Mouse (Mus musculus) thymus, postnatal 4 days (tissue): Measurements from ENCODE around the gene Ier2.

Experiments
- DNase-seq: peaks from one replicate; pipeline ENCODE4 v3.0.0; 2021

Ier2 gene

DNA sequence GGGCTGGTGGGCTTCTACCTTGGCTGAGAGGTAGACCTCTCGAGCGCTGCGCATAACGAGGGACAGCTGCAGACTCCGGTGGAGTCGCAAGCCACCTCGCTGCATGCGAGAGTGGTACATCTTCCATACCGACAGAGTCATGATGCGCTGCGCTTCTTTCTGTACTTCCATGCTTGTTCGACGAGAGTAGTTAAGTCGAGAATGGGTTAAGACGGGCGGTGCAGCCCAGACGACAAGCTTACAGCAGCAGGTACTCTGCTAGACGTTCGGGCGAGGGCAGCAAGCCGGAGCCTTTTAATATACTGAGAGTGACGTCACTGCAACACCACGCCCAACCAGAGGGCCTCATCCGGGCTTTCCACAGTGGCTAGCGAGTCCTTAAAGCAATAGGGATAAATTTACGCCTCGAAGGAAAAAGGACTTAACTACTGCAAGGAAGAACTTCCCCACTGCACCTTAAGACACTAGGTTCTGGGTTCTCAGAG lies at the start of gene Ier2:
Ier2 (minus strand) TSS at position 272 of the 485 bp plus-strand sequence.
- DNase-seq = peak; percentile 89

DNA sequence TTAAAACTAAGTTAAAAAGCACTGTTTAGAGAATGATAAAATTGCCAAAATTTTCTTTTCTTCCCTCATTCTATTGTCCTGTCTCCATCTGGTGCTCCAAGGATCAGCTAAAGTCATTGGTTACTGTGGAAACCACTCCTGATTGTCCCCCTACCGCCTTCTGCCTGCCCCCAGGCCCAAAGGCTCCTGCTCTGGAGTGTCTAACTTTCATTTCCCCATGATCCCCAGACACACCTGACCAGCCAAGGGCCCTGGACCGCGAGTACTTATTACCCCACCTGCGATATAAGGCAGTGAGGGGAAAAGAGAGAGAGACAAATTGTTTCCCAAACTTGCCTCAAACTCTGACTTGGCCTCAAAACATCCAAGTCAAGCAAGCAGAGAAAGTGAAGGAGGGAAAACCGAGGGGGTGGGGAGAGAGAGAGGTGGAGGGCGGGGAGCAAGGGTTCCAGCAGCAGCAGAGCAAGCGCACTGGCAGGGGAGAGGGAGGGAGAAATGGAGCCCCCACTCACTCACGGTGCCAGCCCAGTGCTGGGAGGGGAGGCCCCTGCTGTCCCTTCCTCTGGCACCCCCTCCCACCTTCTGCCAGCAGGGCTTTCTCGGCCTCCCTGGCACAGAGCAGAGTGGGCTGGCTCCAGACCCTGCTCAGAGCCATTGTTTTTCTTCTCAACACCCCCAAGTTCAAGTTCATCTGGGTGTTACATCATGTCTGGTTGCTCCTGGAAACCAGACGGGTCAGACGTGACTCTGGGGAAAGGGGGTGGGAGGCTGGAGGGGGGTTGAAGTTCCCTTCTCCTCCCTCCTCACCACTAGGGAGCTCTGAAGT lies 49.5 kb upstream of the Ier2 start:
- DNase-seq = no peak

DNA sequence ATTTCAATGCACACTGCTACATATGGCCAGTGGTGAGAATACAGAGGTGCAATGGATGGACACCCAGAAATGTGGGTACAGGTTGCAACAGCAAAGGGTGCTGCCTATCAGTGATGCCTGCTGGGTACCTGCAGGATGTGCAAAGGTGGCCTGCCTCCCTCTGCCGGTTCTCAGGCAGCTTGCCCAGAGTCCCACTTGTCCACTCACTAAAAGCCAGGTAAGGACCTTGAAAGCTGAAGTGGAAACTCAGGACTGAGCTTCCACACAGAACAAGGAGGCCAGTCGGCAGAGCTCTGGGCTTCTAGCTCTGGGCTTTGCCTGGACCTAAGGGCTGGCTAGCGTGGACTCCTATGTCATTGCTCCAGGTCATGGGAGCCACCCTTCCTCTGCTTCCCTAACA lies 48.7 kb upstream of the Ier2 start:
- DNase-seq = no peak

DNA sequence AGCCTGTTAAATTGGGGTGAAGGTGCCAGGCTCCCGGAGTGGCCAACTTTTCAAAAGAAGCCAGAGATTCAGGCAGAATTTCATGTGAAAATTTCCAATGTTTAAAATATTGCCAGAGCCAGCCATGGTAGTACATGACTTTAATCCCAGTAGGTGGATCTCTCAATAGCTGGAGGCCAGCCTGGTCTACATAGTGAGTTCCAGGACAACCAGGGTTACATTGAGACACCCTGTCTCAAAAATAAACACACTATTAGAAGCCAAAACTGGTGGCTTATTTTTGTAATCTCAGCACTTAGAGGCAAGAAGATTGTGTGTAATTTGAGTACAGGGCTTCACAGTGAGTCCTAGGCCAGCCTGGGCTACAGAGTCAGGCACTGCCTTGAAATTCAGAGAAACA lies 47.3 kb upstream of the Ier2 start:
- DNase-seq = no peak

DNA sequence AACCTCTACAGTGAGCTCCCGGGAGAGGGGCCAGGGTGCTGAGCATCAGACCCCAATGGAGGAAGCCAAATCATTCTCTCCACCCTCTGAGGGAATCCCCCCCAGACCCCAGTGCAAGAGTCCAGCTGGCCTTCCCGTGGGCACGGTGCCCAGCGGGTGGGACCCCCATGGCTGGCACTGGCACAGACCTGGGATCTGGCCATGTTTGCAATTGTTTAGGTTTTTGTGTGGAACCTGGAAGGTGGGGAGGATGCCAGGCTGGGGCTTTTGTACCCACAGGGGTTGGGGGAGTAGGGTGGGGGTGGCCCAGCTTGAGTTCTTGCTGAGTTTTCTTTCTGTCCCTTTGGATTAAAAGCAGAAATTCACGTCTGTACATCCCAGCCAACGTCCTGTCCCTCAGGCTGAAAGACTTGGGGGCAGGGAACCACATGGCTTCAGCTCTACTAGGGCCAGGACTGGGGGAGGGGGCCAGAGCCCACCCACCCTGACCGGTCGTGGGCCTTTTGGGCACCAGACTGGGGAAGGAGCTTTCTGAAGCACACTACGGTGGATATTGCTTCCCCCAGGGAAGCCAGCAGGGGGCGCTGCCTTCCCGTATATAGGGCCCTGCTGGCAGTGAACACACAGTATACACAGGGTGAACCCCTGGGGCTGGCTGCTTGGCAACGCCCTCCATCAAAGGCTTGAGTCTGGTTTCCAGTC lies 46.3 kb upstream of the Ier2 start:
- DNase-seq = peak; percentile 90

DNA sequence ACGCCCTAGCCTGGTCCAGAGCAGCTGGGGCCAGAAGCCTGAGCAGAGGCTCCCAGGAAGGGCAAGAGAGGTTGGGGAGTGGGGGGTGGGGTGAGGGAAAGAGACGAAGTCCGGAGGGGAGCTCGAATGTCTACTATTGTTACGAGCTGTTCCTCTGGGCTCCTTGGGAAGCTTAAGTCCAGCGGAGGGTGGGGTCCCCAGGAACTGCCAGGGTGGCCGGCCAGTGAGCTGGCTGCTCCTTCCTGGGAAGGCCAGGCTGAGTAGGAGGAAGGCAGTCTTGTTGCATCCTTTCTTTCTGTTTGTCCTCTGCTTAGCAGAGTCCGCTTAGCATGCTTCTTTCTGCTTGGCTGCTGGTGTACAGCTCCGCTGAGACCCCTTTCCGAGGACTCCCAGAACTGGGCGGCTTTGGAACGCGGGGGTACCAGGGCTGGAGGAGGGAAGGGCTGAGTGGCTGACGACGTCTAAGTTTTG lies 45.5 kb upstream of the Ier2 start:
- DNase-seq = no peak

DNA sequence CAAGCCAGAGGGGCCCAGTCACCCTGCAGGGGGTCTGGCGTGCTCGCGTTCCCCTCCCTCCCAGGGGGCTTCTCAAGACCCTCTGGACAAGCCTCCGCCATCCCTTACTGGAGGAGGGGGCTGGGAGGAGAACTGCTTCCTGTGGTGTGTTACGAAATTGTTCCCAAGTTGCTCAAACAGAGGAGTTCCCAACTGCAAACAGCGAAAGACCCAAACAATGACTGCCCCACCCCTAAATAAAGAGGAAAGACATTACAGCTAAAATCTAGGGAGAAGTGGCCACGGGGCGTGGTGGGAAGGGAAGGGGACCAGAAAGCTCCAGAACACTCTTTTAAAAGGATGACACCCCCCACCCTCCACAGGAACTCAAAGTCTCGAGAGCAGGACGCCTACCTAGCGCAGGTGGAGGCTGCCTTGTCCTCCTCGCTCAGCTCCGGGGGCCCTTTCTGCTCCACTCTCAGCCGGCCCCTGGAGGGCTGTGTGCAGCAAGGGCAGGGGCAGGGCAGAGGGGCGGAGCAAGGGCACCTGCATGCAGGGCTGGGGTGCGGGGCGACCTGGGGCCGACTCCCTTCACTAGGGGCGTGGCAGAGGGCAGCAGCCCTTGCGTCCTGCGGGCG lies 44.7 kb upstream of the Ier2 start:
- peak; percentile 67 for DNase-seq

DNA sequence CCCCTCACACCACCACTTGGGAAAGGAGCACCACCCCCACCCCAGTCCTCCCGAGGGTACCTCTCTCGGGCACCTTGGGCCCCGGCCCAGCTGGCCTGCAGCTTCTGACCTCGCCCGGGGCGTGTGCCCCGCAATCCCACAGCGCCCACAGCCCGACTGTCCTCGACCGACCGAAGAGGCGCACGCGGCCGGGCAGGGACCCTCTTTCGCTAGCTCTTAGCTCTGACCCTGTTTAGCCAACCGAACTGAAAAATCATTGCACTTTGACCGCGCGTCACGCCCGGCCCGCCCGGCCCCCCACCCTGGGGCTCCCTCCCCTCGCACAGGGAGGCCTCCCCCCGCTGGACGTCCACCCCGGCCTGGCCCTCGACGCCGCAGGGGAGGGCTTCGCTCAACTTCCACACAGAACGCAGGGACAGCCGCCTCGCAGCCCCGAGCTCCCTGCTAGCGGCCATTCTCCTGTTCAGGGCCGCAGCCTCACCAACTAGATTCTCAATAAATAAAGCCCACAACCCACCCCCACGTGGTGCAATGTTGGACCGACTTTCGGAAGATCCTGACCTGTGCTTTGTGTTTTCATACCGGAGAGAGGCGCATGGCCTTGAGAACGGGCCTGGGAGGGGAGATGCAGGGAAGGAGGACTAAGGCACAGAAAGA lies 44.1 kb upstream of the Ier2 start:
- DNase-seq = peak; percentile 38

DNA sequence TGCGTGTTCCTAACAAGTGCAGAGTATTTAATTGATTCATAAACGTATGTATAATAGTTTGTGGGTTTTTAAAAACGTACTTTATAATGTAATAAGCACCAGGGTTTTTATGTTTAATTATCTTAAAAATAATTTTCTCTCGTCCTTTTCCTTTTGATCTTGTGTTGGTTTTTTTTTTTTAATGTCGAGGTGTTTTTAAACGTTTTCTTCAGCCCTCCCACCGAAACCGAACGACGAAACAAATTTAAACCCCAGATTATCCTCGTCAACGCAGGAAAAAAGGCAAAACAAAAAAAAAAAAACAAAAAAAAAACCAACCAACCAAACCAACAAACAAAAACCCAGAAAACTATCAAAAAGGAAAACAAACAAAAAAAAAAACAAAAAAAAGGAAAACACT lies 43.3 kb upstream of the Ier2 start:
- no peak for DNase-seq

DNA sequence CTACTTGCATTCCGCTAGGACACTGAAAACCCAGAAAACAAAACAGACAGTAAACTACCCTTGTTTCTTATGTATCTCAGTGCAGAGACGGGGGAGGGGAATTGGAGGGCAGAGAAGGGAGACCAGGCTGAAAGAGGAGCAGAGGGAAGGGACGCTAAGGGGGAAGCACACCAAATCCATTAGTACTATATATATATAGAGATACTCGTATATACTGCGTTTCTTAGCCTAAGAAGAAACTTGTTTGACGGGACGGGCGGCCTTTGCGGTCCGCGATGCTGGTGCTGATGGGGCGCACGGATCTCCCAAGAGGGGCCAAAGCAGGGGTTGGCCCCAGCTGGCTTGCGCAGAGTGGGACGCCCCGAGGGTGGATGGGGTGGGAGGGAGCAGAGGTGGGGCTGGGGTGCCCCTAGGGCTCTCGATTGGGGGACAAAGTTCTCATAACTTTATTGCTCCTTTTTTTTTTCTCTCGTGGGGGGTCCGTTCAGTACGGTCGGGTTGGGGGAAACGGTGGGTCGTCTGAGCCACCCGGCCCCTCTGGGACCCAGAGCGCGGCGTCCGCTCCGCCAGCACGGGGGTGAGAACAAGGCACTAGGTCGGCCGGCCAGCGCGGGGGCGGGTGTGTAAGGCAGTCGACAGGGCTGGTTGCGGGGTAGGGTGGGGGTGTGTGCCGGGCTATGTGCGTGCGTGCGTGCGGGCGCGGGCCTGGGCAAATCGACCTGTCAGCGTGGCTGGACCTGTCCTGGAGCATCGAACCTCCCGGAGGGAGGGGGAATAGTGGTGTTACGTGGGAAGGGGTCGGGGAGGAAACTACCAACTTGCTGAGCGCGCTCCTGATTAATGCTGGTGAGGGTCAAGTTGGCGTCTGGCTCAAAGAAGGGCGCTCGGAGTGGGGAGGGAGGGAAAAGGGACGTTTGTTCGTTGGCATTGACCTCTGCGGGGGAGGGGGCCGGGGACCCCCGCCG lies 42.5 kb upstream of the Ier2 start:
- DNase-seq = peak; percentile 58

DNA sequence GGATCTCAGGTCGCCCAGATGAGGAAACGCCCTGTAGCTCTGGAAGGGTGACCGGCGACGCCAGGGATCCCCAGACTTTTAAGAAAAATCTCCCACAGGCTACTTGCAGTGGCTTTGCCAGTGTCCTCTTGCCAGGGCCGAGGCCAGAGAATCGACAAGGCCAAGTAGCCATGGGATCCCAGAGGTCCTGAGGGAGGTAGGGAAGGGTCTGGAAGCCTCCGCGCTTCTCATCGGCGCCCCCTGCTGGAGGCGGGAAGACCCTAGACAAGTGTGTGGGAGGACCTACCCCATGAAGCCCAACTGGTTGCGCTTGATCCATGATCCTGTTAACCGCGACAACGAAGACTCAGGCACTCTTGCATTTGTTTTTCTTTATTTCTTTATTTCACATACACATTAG lies 41.7 kb upstream of the Ier2 start:
- peak; percentile 95 for DNase-seq

DNA sequence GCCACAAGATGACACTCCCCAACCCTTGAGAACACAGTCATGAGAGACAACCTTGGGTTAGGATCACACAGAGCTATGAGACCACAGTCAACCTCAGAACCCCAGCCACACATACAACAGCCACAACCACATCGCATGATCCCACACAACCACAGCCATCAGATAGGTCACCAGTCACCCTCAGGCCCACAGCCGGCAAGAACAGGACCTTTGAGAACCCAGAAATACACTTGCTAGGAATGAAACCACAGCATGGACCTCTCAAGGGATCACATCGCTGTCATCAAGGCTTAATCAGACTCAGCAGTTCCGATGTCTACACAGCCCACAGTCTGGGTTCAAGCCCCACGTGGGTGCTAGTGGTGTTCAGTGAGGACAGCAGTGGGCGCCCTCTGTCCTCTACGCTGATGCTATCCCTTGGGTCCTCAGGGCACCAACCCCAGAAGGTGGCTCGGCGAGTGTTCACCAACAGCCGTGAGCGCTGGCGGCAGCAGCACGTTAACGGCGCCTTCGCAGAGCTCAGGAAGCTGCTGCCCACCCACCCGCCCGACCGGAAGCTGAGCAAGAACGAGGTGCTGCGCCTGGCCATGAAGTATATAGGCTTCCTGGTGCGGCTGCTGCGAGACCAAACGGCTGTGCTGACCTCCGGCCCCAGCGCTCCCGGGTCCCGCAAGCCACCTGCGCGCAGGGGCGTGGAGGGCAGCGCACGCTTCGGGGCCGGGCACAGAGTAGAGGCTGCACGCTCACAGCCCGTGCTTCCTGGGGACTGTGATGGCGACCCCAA lies 41.0 kb upstream of the Ier2 start:
- DNase-seq = peak; percentile 68

DNA sequence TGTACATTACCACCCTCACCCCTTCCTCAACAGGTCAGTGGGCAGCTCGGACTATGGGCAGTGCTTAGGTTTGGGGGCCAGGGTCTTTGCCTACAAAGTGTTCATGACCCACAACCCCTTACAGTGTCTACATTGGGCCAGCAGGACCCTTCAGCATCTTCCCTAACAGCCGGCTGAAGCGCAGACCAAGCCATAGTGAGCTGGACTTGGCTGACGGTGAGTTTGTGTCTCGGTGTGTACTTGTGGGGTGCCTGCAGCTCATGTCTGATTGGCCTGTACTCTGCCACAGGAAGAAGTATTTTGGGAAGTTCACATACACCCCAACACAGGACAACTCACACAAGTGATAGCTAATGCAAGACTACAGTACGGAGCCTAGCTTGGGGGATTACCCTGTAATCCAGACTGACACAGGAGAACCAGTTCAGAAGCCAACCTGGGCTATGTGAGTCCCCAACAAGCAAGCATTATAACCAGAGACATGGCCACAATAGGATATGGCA lies 40.4 kb upstream of the Ier2 start:
- no peak for DNase-seq

DNA sequence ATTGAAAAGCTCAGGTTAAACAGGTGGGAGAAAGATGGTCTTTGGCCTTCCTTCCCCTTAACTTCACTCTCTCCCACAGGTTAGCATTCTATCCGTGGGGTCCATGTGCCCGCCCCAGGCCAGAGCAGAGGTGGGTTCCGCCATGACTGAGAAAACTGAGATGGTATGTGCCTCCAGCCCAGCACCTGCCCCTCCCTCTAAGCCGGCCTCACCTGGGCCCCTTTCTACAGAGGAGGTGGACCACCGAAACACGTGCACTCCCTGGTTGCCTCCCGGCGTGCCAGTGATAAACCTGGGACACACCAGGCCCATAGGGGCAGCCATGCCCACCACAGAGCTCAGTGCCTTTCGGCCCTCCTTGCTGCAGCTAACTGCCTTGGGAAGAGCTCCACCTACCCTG lies 39.9 kb upstream of the Ier2 start:
- no peak for DNase-seq

DNA sequence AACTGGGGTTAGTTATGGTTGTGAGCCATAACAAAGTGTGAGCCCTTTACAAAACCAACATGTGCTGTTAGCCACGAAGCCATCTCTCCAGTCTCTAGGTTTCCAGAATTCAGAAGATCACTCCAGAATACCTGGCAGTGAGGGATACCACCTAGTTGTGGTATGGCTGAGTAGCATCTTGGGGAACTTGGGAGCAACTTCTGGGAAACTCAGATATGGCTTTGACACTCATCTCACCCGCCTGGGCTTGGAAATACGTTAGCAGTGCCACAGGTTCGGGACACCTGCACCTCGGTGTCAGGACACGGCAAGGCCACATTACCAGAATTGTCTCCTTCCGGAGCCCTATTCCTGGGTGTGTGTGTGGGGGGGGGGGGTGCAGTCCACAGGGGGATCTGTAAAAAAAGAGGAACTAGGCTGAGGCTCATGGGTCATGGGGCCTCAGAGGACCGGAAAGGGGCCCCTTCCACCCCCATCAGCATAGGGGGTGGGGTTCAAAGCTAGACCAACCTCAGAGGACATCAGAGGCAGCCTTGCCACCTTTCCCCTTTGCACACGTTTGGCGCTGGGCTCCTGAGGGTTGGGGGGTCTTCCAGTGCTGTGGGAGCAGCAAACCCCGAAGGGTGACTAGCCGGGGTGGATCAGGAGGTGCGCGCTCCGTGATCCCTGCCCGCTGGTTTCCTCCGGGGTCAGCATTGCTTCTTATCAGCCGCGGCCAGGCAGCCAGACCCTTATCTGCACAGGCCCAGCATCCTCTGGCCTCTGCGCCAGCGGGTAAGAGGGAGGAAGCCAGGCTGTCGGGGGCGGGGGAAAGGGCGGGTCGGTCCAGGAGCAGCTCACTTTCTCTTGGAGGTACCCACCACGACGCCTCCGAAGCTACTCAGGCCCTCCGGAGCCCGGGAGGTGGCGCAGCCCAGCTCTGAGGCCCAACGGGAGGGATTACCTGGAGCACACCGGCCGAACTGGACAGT lies 38.6 kb upstream of the Ier2 start, which contains the start of gene Lyl1:
Lyl1 (plus strand) TSS at position 517 of the 971 bp plus-strand sequence.
- DNase-seq = peak; percentile 70

DNA sequence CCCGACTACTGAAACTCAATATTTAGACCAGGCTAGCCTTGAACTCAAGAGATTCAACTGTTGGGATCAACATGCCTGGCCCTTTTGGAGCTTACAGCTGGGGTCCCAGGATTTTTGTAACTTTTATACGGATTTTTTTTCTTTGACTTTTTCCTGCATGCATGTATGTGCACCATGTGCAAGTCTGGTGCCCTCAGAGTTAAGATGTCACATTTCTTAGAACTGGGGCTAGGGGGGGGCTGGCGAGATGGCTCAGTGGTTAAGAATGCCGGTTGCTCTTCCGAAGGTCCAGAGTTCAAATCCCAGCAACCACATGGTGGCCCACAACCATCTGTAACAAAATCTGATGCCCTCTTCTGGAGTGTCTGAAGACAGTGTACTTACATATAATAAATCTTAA lies 37.9 kb upstream of the Ier2 start:
- DNase-seq = peak; percentile 48

DNA sequence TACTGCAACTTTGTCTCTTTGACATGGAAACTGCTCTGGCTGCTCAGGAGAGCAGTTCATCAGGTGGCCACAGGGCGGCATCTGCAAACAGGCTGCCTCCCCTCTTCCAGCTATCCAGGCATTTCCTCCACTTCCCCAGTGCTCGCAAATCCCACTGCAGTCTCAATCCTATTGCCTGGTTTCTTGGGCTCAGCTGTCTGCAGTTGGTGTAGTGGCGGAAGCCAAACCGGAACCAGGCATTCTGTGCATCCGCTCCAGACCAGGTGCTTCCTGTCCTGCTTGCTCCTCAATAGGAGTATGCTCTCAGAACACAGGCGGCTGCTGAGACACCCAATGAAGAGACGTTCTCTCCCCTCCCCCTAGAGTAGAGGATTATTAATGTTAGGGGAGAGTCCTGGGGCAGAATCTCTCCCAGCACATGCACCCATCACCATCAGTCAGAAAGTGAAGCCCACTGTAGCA lies 37.2 kb upstream of the Ier2 start:
- DNase-seq = peak; percentile 76

DNA sequence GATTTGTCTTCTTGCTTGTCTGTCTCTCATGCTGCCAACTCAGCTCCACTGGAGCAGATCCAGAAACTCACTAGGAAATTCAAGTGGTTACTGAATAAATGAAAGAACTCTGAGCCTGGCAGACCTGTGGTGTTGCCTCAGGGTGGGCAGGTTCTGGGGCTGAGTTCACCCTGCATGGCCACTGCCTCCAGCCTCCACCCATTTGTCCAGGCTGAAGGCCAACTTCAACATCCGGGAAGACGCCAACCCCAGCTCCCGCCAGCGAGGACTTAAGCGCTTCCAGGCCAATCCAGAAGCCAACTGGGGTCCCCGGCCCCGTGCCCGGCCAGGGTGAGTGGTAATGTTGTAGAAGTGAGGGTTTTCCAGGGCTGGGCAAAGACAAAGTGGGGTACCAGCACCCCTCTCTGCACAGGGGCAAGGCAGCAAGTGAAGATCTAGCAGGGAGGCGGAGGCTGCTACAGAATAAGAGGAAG lies 36.3 kb upstream of the Ier2 start:
- no peak for DNase-seq

DNA sequence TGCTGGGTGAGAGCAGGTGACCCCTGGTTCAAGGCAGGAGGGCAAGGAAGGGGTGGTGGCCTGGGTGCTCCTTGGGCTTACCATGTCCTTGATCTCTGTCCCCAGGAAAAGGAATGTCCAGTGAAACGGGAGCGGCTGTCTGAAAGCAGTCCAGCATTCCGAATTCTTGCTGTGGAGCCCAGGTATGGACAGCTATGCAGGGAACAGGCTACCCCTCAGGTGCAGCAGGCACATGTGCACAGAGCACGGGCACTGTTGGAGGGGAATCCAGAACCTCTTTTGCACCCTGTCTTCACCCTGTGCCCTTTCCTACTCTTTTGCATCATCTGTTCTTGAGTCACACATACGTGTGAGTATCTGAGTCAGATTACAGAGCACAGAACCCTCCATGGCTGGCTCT lies 35.6 kb upstream of the Ier2 start:
- DNase-seq = no peak
